Mouse (Mus musculus): Measurements from ENCODE around the gene Znhit3. TPM values are rescaled to one million over a fixed set of nuclear protein-coding genes. Genes with fewer than 3 reads are reported as not detected.
A peak's percentile ranks its signal among the peaks of the same experiment; 100 is the strongest.

The Znhit3 gene
- 0.20 and 0.47 TPM in 2 replicates for polyA plus RNA-seq (2012)

GRCm38 (mm10) chr11:84916053-84916702 is at the start of gene Znhit3:
Gene Znhit3 (minus strand): TSS chr11:84916366.
- Histone ChIP-seq H3K36me3 (ENCODE audit: control insufficient read depth) (peaks cover 35% of the 10 kb centered on the region), H3K27me3 (ENCODE audit: control insufficient read depth) (no peaks in the 10 kb centered on the region), H3K9me3 (ENCODE audit: control insufficient read depth, low read length) (no peaks in the 10 kb centered on the region), H3K4me3 (replicated peaks) (peak within 1 kb of the TSS; percentile 76), H3K4me1 (ENCODE audit: control insufficient read depth) (peaks cover 53% of the 10 kb centered on the region)
- TF ChIP-seq TAL1 (IDR thresholded peaks at IDR 0.05; ENCODE audit: low read length): no peak

- H3K4me1 ChIP-seq (ENCODE audit: control insufficient read depth): peaks cover 5% of the 10 kb centered on the region
- H3K9me3 ChIP-seq (ENCODE audit: control insufficient read depth, low read length): no peaks in the 10 kb centered on the region
- peaks cover 32% of the 10 kb centered on the region for H3K27me3 ChIP-seq (ENCODE audit: control insufficient read depth)
- no peak overlapping the region for H3K4me3 ChIP-seq (replicated peaks)
- no peak for TF ChIP-seq TAL1 (IDR thresholded peaks at IDR 0.05; ENCODE audit: low read length)
- TF ChIP-seq GATA1 (IDR thresholded peaks at IDR 0.05; ENCODE audit: low read length): no peak
- no peaks in the 10 kb centered on the region for H3K36me3 ChIP-seq (ENCODE audit: control insufficient read depth)
Observed at GRCm38 (mm10) chr11:84963556-84963955, 47.4 kb upstream of the Znhit3 start.

GRCm38 (mm10) chr11:84962536-84962935 is 46.4 kb upstream of the Znhit3 start:
- Histone ChIP-seq H3K36me3 (ENCODE audit: control insufficient read depth) (no peaks in the 10 kb centered on the region), H3K9me3 (ENCODE audit: control insufficient read depth, low read length) (peaks cover 4% of the 10 kb centered on the region; the same call in 1 of the 2 replicates), H3K27me3 (ENCODE audit: control insufficient read depth) (peaks cover 42% of the 10 kb centered on the region), H3K4me1 (ENCODE audit: control insufficient read depth) (peaks cover 5% of the 10 kb centered on the region), H3K4me3 (replicated peaks) (no peak overlapping the region)
- TF ChIP-seq TAL1 (IDR thresholded peaks at IDR 0.05; ENCODE audit: low read length) (no peak), GATA1 (IDR thresholded peaks at IDR 0.05; ENCODE audit: low read length) (no peak)

GRCm38 (mm10) chr11:84961571-84961970 is 45.4 kb upstream of the Znhit3 start:
- Histone ChIP-seq H3K36me3 (ENCODE audit: control insufficient read depth) (no peaks in the 10 kb centered on the region), H3K4me3 (replicated peaks) (no peak overlapping the region), H3K27me3 (ENCODE audit: control insufficient read depth) (peaks cover 50% of the 10 kb centered on the region), H3K4me1 (ENCODE audit: control insufficient read depth) (peaks cover 5% of the 10 kb centered on the region), H3K9me3 (ENCODE audit: control insufficient read depth, low read length) (peaks cover 5% of the 10 kb centered on the region; the same call in 1 of the 2 replicates)
- TF ChIP-seq TAL1 (IDR thresholded peaks at IDR 0.05; ENCODE audit: low read length) (no peak), GATA1 (IDR thresholded peaks at IDR 0.05; ENCODE audit: low read length) (no peak)

GRCm38 (mm10) chr11:84960780-84961179 is 44.6 kb upstream of the Znhit3 start:
- Histone ChIP-seq H3K9me3 (ENCODE audit: control insufficient read depth, low read length) (peaks cover 5% of the 10 kb centered on the region; the same call in 1 of the 2 replicates), H3K36me3 (ENCODE audit: control insufficient read depth) (no peaks in the 10 kb centered on the region), H3K4me3 (replicated peaks) (no peak overlapping the region), H3K27me3 (ENCODE audit: control insufficient read depth) (peaks cover 55% of the 10 kb centered on the region), H3K4me1 (ENCODE audit: control insufficient read depth) (peaks cover 5% of the 10 kb centered on the region)
- TF ChIP-seq TAL1 (IDR thresholded peaks at IDR 0.05; ENCODE audit: low read length) (no peak), GATA1 (IDR thresholded peaks at IDR 0.05; ENCODE audit: low read length) (no peak)

- Histone ChIP-seq H3K4me1 (ENCODE audit: control insufficient read depth) (peaks cover 5% of the 10 kb centered on the region), H3K27me3 (ENCODE audit: control insufficient read depth) (peaks cover 58% of the 10 kb centered on the region), H3K4me3 (replicated peaks) (no peak overlapping the region), H3K36me3 (ENCODE audit: control insufficient read depth) (no peaks in the 10 kb centered on the region), H3K9me3 (ENCODE audit: control insufficient read depth, low read length) (peaks cover 5% of the 10 kb centered on the region; the same call in 1 of the 2 replicates)
- TF ChIP-seq GATA1 (IDR thresholded peaks at IDR 0.05; ENCODE audit: low read length): no peak
- TF ChIP-seq TAL1 (IDR thresholded peaks at IDR 0.05; ENCODE audit: low read length): no peak
Observed at GRCm38 (mm10) chr11:84960291-84960690, 44.1 kb upstream of the Znhit3 start.

- no peak overlapping the region for H3K4me3 ChIP-seq (replicated peaks)
- H3K36me3 ChIP-seq (ENCODE audit: control insufficient read depth): no peaks in the 10 kb centered on the region
- H3K4me1 ChIP-seq (ENCODE audit: control insufficient read depth): peaks cover 2% of the 10 kb centered on the region
- peaks cover 61% of the 10 kb centered on the region for H3K27me3 ChIP-seq (ENCODE audit: control insufficient read depth)
- H3K9me3 ChIP-seq (ENCODE audit: control insufficient read depth, low read length): peaks cover 5% of the 10 kb centered on the region; the same call in 1 of the 2 replicates
- no peak for TF ChIP-seq GATA1 (IDR thresholded peaks at IDR 0.05; ENCODE audit: low read length)
- no peak for TF ChIP-seq TAL1 (IDR thresholded peaks at IDR 0.05; ENCODE audit: low read length)
Observed at GRCm38 (mm10) chr11:84959701-84960181, 43.6 kb upstream of the Znhit3 start.

- Histone ChIP-seq H3K9me3 (ENCODE audit: control insufficient read depth, low read length) (peaks cover 5% of the 10 kb centered on the region; the same call in 1 of the 2 replicates), H3K4me3 (replicated peaks) (no peak overlapping the region), H3K4me1 (ENCODE audit: control insufficient read depth) (no peaks in the 10 kb centered on the region; the same call in 1 of the 2 replicates), H3K36me3 (ENCODE audit: control insufficient read depth) (no peaks in the 10 kb centered on the region), H3K27me3 (ENCODE audit: control insufficient read depth) (peaks cover 61% of the 10 kb centered on the region)
- no peak for TF ChIP-seq GATA1 (IDR thresholded peaks at IDR 0.05; ENCODE audit: low read length)
- no peak for TF ChIP-seq TAL1 (IDR thresholded peaks at IDR 0.05; ENCODE audit: low read length)
Observed at GRCm38 (mm10) chr11:84959181-84959580, 43.0 kb upstream of the Znhit3 start.

GRCm38 (mm10) chr11:84958271-84958630 is 42.1 kb upstream of the Znhit3 start:
- H3K27me3 ChIP-seq (ENCODE audit: control insufficient read depth): peaks cover 61% of the 10 kb centered on the region
- H3K4me3 ChIP-seq (replicated peaks): no peak overlapping the region
- H3K36me3 ChIP-seq (ENCODE audit: control insufficient read depth): no peaks in the 10 kb centered on the region
- peaks cover 5% of the 10 kb centered on the region; the same call in 1 of the 2 replicates for H3K9me3 ChIP-seq (ENCODE audit: control insufficient read depth, low read length)
- no peaks in the 10 kb centered on the region; the same call in 1 of the 2 replicates for H3K4me1 ChIP-seq (ENCODE audit: control insufficient read depth)
- no peak for TF ChIP-seq GATA1 (IDR thresholded peaks at IDR 0.05; ENCODE audit: low read length)
- no peak for TF ChIP-seq TAL1 (IDR thresholded peaks at IDR 0.05; ENCODE audit: low read length)

Measured in erythroblast, embryonic 14.5 days (primary cell).